Mouse (Mus musculus) gastrocnemius, postnatal 10 days (tissue): ENCODE data around the gene Spsb4. TPM values are rescaled to one million over a fixed set of nuclear protein-coding genes. Genes with fewer than 3 reads are reported as not detected.
A peak's percentile ranks its signal among the peaks of the same experiment; 100 is the strongest.

ENCODE experiments used
- DNase-seq: peaks from one replicate; pipeline ENCODE4 v3.0.0; 2021; ENCODE audit warnings: mixed read lengths
- total RNA-seq, 2 experiments: library from RNA; stranded (reverse); gene quantifications; 2 replicates each; pipeline ENCODE4 v1.2.3; 2021

Spsb4 gene
- total RNA-seq, 2 experiments from 2014 or later, result 5.6 to 7.8 TPM

- peak; percentile 41 for DNase-seq
These were observed 1.4 kb downstream of the Spsb4 start for GRCm38 (mm10) chr9:97017121-97017810.

- DNase-seq, result no peak
These were observed 2.9 kb downstream of the Spsb4 start for GRCm38 (mm10) chr9:97015751-97016150.

GRCm38 (mm10) chr9:97013698-97014097 lies 4.9 kb downstream of the Spsb4 start:
- no peak for DNase-seq

GRCm38 (mm10) chr9:97013153-97013552 lies 5.5 kb downstream of the Spsb4 start:
- no peak for DNase-seq

- DNase-seq, result peak; percentile 49
These were observed 7.0 kb downstream of the Spsb4 start for GRCm38 (mm10) chr9:97011454-97012195.

GRCm38 (mm10) chr9:97010447-97010846 lies 8.2 kb downstream of the Spsb4 start:
- DNase-seq, result no peak

- DNase-seq, result no peak
These were observed 13.9 kb downstream of the Spsb4 start for GRCm38 (mm10) chr9:97004726-97005125.

GRCm38 (mm10) chr9:97003173-97003572 lies 15.5 kb downstream of the Spsb4 start:
- DNase-seq, result no peak

- no peak for DNase-seq
These were observed 16.0 kb downstream of the Spsb4 start for GRCm38 (mm10) chr9:97002654-97003053.

- DNase-seq, result no peak
These were observed 16.6 kb downstream of the Spsb4 start for GRCm38 (mm10) chr9:97002025-97002424.

GRCm38 (mm10) chr9:97001458-97001857 lies 17.2 kb downstream of the Spsb4 start:
- no peak for DNase-seq

GRCm38 (mm10) chr9:96995717-96996116 lies 22.9 kb downstream of the Spsb4 start:
- no peak for DNase-seq

- no peak for DNase-seq
These were observed 23.9 kb downstream of the Spsb4 start for GRCm38 (mm10) chr9:96994733-96995132.

GRCm38 (mm10) chr9:96991118-96991517 lies 27.5 kb downstream of the Spsb4 start:
- DNase-seq, result no peak

GRCm38 (mm10) chr9:96989389-96989990 lies 29.2 kb downstream of the Spsb4 start:
- no peak for DNase-seq

- no peak for DNase-seq
These were observed 31.7 kb downstream of the Spsb4 start for GRCm38 (mm10) chr9:96986797-96987473.

- DNase-seq, result no peak
These were observed 34.6 kb downstream of the Spsb4 start for GRCm38 (mm10) chr9:96984034-96984433.

GRCm38 (mm10) chr9:96982940-96983339 lies 35.7 kb downstream of the Spsb4 start:
- no peak for DNase-seq

GRCm38 (mm10) chr9:96982351-96982750 lies 36.3 kb downstream of the Spsb4 start:
- no peak for DNase-seq

GRCm38 (mm10) chr9:96981836-96982235 lies 36.8 kb downstream of the Spsb4 start:
- no peak for DNase-seq

- no peak for DNase-seq
These were observed 37.5 kb downstream of the Spsb4 start for GRCm38 (mm10) chr9:96981121-96981520.
